Mouse (Mus musculus) C2C12 (cell line): ENCODE results near the gene Pced1b. TPM values are rescaled to one million over a fixed set of nuclear protein-coding genes. Genes with fewer than 3 reads are reported as not detected.
"Not testable (repeated sequence)": the region's sequence is repeated elsewhere in the genome, so short reads cannot be mapped to it uniquely, and the experiment has no call there.

Source experiments
- H3K27me3 ChIP-seq: one replicate; pipeline ENCODE4 v1.6.1; 2011; ENCODE audit not compliant: control insufficient read depth, insufficient read depth, insufficient read length
- H3K36me3 ChIP-seq: one replicate; pipeline ENCODE4 v1.6.1; 2011; ENCODE audit not compliant: control insufficient read depth, insufficient read depth
- H3K4me3 ChIP-seq: one replicate; pipeline ENCODE4 v1.5.1; 2011; ENCODE audit warnings: mild to moderate bottlenecking, control low read depth; ENCODE audit not compliant: poor library complexity, insufficient read depth, severe bottlenecking
- H3K79me2 ChIP-seq: one replicate; pipeline ENCODE4 v1.6.1; 2011; ENCODE audit not compliant: control insufficient read depth, insufficient read depth
- H3K79me3 ChIP-seq: one replicate; pipeline ENCODE4 v1.6.1; 2011; ENCODE audit warnings: low read depth, control low read depth
- H3ac ChIP-seq: one replicate; pipeline ENCODE3; 2011; ENCODE audit warnings: low read depth; ENCODE audit not compliant: control insufficient read depth, insufficient read length
- CEBPB ChIP-seq: IDR thresholded peaks from one replicate; pipeline ENCODE4 v1.6.1; 2011; ENCODE audit warnings: low read depth, mild to moderate bottlenecking, control low read depth, moderate library complexity
- CTCF ChIP-seq: IDR thresholded peaks from one replicate; pipeline ENCODE4 v1.5.1; 2011; ENCODE audit not compliant: control insufficient read depth, insufficient read depth, insufficient read length
- FOSL1 ChIP-seq: IDR thresholded peaks from one replicate; pipeline ENCODE4 v1.8.0; 2011; ENCODE audit warnings: mild to moderate bottlenecking, low read length; ENCODE audit not compliant: poor library complexity, insufficient read depth, severe bottlenecking
- MAX ChIP-seq: IDR thresholded peaks from one replicate; pipeline ENCODE4 v1.6.1; 2011; ENCODE audit warnings: mild to moderate bottlenecking, control low read depth
- MYOD1 ChIP-seq: IDR thresholded peaks from one replicate; pipeline ENCODE4 v1.6.1; 2011; ENCODE audit warnings: low read depth; ENCODE audit not compliant: control insufficient read depth, insufficient read length
- MYOG ChIP-seq: IDR thresholded peaks from one replicate; pipeline ENCODE4 v1.6.1; 2011; ENCODE audit not compliant: control insufficient read depth, insufficient read length; ENCODE audit errors: extremely low read depth
- USF1 ChIP-seq: IDR thresholded peaks from one replicate; pipeline ENCODE4 v1.6.1; 2011; ENCODE audit warnings: low read depth, mild to moderate bottlenecking, control low read depth, moderate library complexity
- long read RNA-seq, 2 experiments: library from polyadenylated mRNA; unstranded; transcript quantifications; one replicate each; pipeline ENCODE4 v2.0.0; 2019 to 2020
- polyA plus RNA-seq: library from polyadenylated mRNA; unstranded; fragments of >200 nt; fragmentation: generic; extraction: Trizol; gene quantifications from one replicate; pipeline ENCODE4 v1.2.1, GENCODE M21; 2012; ENCODE audit warnings: missing spikeins

The Pced1b gene
- 0.32 TPM for polyA plus RNA-seq
- long read RNA-seq, experiment 1 = 0 reads
- long read RNA-seq, experiment 2 = 0 reads

GRCm38 (mm10) chr15:97246911-97247790 is at the start of gene Pced1b, which contains the start of gene Amigo2:
TSS of gene Pced1b (plus strand) at chr15:97247107.
TSS of gene Amigo2 (minus strand) at chr15:97247287.
- TF ChIP-seq CTCF (no peak), MYOG (no peak), CEBPB (no peak), MAX (no peak), USF1 (no peak), MYOD1 (no peak), FOSL1 (no peak)
- Histone ChIP-seq H3ac (peak within 1 kb of the TSS; percentile 56), H3K79me2 (no peaks in the 10 kb centered on the region), H3K36me3 (no peaks in the 10 kb centered on the region), H3K79me3 (peaks cover 2% of the 10 kb centered on the region), H3K27me3 (peaks cover 8% of the 10 kb centered on the region), H3K4me3 (peak within 1 kb of the TSS; percentile 38)

- no peaks in the 10 kb centered on the region for H3K79me2 ChIP-seq
- no peaks in the 10 kb centered on the region for H3K36me3 ChIP-seq
- H3K27me3 ChIP-seq = no peaks in the 10 kb centered on the region
- H3ac ChIP-seq = no peak overlapping the region
- H3K79me3 ChIP-seq = no peaks in the 10 kb centered on the region
- H3K4me3 ChIP-seq = no peak overlapping the region
- TF ChIP-seq MAX = no peak
- no peak for TF ChIP-seq CEBPB
These were observed 42.0 kb upstream of the Pced1b start for GRCm38 (mm10) chr15:97204889-97205288.

DNA sequence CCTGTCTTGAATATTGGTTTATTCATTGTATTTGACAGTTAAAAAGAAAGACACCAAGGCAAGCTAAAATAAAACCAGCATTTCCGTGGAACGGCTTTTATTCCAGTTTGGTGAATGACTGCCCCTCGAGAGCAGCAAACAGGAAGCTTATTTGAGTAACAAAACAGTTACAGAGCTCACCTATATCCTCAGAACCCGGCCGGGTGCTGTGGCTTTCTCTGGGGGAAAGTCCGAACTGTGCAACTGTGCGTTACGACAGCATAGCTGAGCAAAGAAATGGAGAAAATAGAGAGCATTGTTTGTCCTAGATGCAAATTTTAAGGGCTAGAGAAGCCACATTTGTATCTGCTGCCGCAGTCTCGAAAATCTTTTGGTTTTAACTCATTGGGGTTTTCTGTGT is 41.1 kb upstream of the Pced1b start:
- Histone ChIP-seq H3K4me3 (no peak overlapping the region), H3ac (no peak overlapping the region), H3K79me3 (no peaks in the 10 kb centered on the region), H3K27me3 (no peaks in the 10 kb centered on the region), H3K79me2 (no peaks in the 10 kb centered on the region), H3K36me3 (no peaks in the 10 kb centered on the region)
- no peak for TF ChIP-seq CTCF
- no peak for TF ChIP-seq MYOG
- TF ChIP-seq USF1 = no peak
- TF ChIP-seq CEBPB = no peak
- TF ChIP-seq FOSL1 = no peak
- no peak for TF ChIP-seq MYOD1
- no peak for TF ChIP-seq MAX

- Histone ChIP-seq H3K79me2 (no peaks in the 10 kb centered on the region), H3ac (no peak overlapping the region), H3K79me3 (no peaks in the 10 kb centered on the region), H3K36me3 (no peaks in the 10 kb centered on the region), H3K27me3 (no peaks in the 10 kb centered on the region), H3K4me3 (no peak overlapping the region)
- TF ChIP-seq MYOD1 (no peak), CEBPB (no peak), CTCF (no peak), USF1 (no peak), FOSL1 (no peak), MYOG (no peak), MAX (no peak)
These were observed 40.4 kb upstream of the Pced1b start for GRCm38 (mm10) chr15:97206506-97206905.

DNA sequence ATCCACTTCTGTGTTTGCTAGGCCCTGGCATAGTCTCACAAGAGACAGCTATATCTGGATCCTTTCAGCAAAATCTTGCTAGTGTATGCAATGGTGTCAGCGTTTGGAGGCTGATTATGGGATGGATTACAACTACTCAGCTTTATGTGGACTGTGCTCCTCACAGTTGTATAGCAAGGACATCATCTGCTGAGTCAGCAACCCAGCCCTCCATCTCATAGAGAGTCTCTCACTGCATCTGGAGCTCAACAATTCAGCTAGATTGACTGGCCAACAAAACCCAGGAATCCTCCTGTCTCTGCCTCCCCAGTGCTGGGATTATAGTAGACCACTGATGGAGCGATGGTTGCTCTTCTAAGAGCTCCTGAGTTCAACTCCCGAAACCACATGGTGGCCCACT is 37.2 kb upstream of the Pced1b start:
- H3K36me3 ChIP-seq, H3K27me3 ChIP-seq, H3K4me3 ChIP-seq, H3ac ChIP-seq, H3K79me2 ChIP-seq, H3K79me3 ChIP-seq: not testable (repeated sequence)
